Mouse (Mus musculus) ES-Bruce4 (cell line): ENCODE data around the gene Kcnk15. TPM values are rescaled to one million over a fixed set of nuclear protein-coding genes. Genes with fewer than 3 reads are reported as not detected.

ENCODE experiments used
- H3K27ac ChIP-seq: 2 replicates; pipeline ENCODE4 v1.5.1; 2012; ENCODE audit warnings: low read length, inconsistent platforms; ENCODE audit not compliant: insufficient read depth
- H3K27me3 ChIP-seq: 2 replicates; pipeline ENCODE4 v1.6.1; 2012; ENCODE audit warnings: mild to moderate bottlenecking, low read length, inconsistent platforms; ENCODE audit not compliant: control insufficient read depth, poor library complexity, insufficient read depth, severe bottlenecking
- H3K36me3 ChIP-seq: 2 replicates; pipeline ENCODE4 v1.6.1; 2012; ENCODE audit warnings: inconsistent platforms, mild to moderate bottlenecking, low read length, moderate library complexity; ENCODE audit not compliant: control insufficient read depth, poor library complexity, insufficient read depth, severe bottlenecking
- H3K4me1 ChIP-seq: one replicate; pipeline ENCODE4 v1.8.1; 2011; ENCODE audit warnings: low read length; ENCODE audit not compliant: control insufficient read depth, insufficient read depth
- H3K4me3 ChIP-seq: 2 replicates; pipeline ENCODE4 v1.5.1; 2011; ENCODE audit warnings: low read depth, mild to moderate bottlenecking, low read length
- H3K9ac ChIP-seq: 2 replicates; pipeline ENCODE4 v1.6.1; 2012; ENCODE audit warnings: low read depth, mild to moderate bottlenecking, inconsistent platforms; ENCODE audit not compliant: poor library complexity, severe bottlenecking
- H3K9me3 ChIP-seq: replicated peaks from 2 replicates; pipeline ENCODE4 v1.6.1; 2012; ENCODE audit warnings: mild to moderate bottlenecking, low read length, inconsistent platforms; ENCODE audit not compliant: control insufficient read depth, poor library complexity, insufficient read depth, severe bottlenecking
- CTCF ChIP-seq: IDR thresholded peaks from one replicate; pipeline ENCODE4 v1.8.1; 2011; ENCODE audit warnings: low read depth, low read length
- EP300 ChIP-seq: IDR thresholded peaks from 2 replicates; pipeline ENCODE4 v1.6.1; 2011; ENCODE audit warnings: low read depth, low read length; ENCODE audit not compliant: insufficient read depth
- POLR2A ChIP-seq: IDR thresholded peaks from one replicate; pipeline ENCODE4 v1.8.1; 2011; ENCODE audit warnings: low read length; ENCODE audit not compliant: insufficient read depth
- polyA plus RNA-seq: library from polyadenylated mRNA; stranded (reverse); fragments of >200 nt; gene quantifications from 2 replicates; pipeline ENCODE4 v1.2.4, GENCODE M21; 2011; ENCODE audit warnings: low read depth; ENCODE audit not compliant: missing spikeins, insufficient read depth, insufficient read length

Gene Kcnk15
- not detected in 2 replicates for polyA plus RNA-seq

- H3K9ac ChIP-seq, result peak within 1 kb of the TSS; percentile 42; the same call in 1 of the 2 replicates
- H3K27me3 ChIP-seq, result peaks cover 4% of the 10 kb centered on the region; the same call in 1 of the 2 replicates
- no peaks in the 10 kb centered on the region for H3K36me3 ChIP-seq
- no peaks in the 10 kb centered on the region for H3K4me1 ChIP-seq
- no peak within 1 kb of the TSS for H3K27ac ChIP-seq
- H3K4me3 ChIP-seq, result peak within 1 kb of the TSS; percentile 56
- no peak for TF ChIP-seq POLR2A
- TF ChIP-seq CTCF, result peak; percentile 47
- TF ChIP-seq EP300, result no peak
- no peaks in the 10 kb centered on the region for H3K9me3 ChIP-seq
These were observed at the start of gene Kcnk15 for GRCm38 (mm10) chr2:163853461-163853901. Gene Kcnk15, plus strand, starts transcription at chr2:163853651.

GRCm38 (mm10) chr2:163803838-163804237 is 49.6 kb upstream of the Kcnk15 start:
- no peak for TF ChIP-seq EP300
- no peak for TF ChIP-seq POLR2A
- no peak for TF ChIP-seq CTCF
- Histone ChIP-seq H3K4me3 (no peak overlapping the region), H3K9ac (no peak overlapping the region), H3K27me3 (no peaks in the 10 kb centered on the region), H3K27ac (no peak overlapping the region), H3K4me1 (no peaks in the 10 kb centered on the region), H3K36me3 (no peaks in the 10 kb centered on the region), H3K9me3 (peaks cover under 1% of the 10 kb centered on the region; the same call in 1 of the 2 replicates)

GRCm38 (mm10) chr2:163809166-163809565 is 44.3 kb upstream of the Kcnk15 start:
- H3K4me3 ChIP-seq, result no peak overlapping the region
- TF ChIP-seq CTCF (no peak), POLR2A (no peak), EP300 (no peak)
- H3K27me3 ChIP-seq, result no peaks in the 10 kb centered on the region
- no peak overlapping the region for H3K9ac ChIP-seq
- H3K9me3 ChIP-seq, result no peaks in the 10 kb centered on the region
- no peaks in the 10 kb centered on the region for H3K4me1 ChIP-seq
- no peak overlapping the region for H3K27ac ChIP-seq
- no peaks in the 10 kb centered on the region for H3K36me3 ChIP-seq

- no peaks in the 10 kb centered on the region for H3K4me1 ChIP-seq
- no peak for TF ChIP-seq POLR2A
- H3K9me3 ChIP-seq, result no peaks in the 10 kb centered on the region
- H3K4me3 ChIP-seq, result no peak overlapping the region
- H3K36me3 ChIP-seq, result no peaks in the 10 kb centered on the region
- H3K27me3 ChIP-seq, result no peaks in the 10 kb centered on the region
- H3K9ac ChIP-seq, result no peak overlapping the region
- H3K27ac ChIP-seq, result no peak overlapping the region
These were observed 43.7 kb upstream of the Kcnk15 start for GRCm38 (mm10) chr2:163809704-163810103.

- Histone ChIP-seq H3K36me3 (no peaks in the 10 kb centered on the region), H3K4me1 (no peaks in the 10 kb centered on the region), H3K27me3 (no peaks in the 10 kb centered on the region), H3K27ac (no peak overlapping the region), H3K4me3 (no peak overlapping the region), H3K9ac (no peak overlapping the region), H3K9me3 (no peaks in the 10 kb centered on the region)
- TF ChIP-seq EP300 (no peak), POLR2A (no peak), CTCF (no peak)
These were observed 40.4 kb upstream of the Kcnk15 start for GRCm38 (mm10) chr2:163813077-163813476.

- Histone ChIP-seq H3K9me3 (no peaks in the 10 kb centered on the region), H3K4me3 (no peak overlapping the region), H3K27ac (no peak overlapping the region), H3K36me3 (no peaks in the 10 kb centered on the region), H3K27me3 (no peaks in the 10 kb centered on the region), H3K9ac (no peak overlapping the region), H3K4me1 (no peaks in the 10 kb centered on the region)
- no peak for TF ChIP-seq EP300
- TF ChIP-seq POLR2A, result no peak
- TF ChIP-seq CTCF, result no peak
These were observed 38.5 kb upstream of the Kcnk15 start for GRCm38 (mm10) chr2:163814739-163815465.
